Mouse (Mus musculus) MEL (cell line): ENCODE measurements around the gene Itgb3bp. TPM values are rescaled to one million over a fixed set of nuclear protein-coding genes. Genes with fewer than 3 reads are reported as not detected.

ENCODE experiments used
- DNase-seq: peaks from one replicate; pipeline ENCODE4 v3.0.0; 2011; ENCODE audit warnings: low read depth, low spot score
- H3K27ac ChIP-seq: 2 replicates; pipeline ENCODE4 v1.5.1; 2012; ENCODE audit warnings: low read depth, mild to moderate bottlenecking, control low read depth, low read length, moderate library complexity; ENCODE audit not compliant: control insufficient read depth
- H3K27me3 ChIP-seq, 2 experiments: fragments of 150-350 bp in 1 of 2; sonication (generic) in 1 of 2; 2 replicates each; pipeline ENCODE4 v1.6.1; 2012; ENCODE audit warnings: low read length in 2 of 2, mild to moderate bottlenecking in 2 of 2, improper control_type of control experiment in 1 of 2, moderate library complexity in 1 of 2; ENCODE audit not compliant: insufficient read depth in 2 of 2, control insufficient read depth in 1 of 2
- H3K36me3 ChIP-seq, 2 experiments: 2 replicates each; pipeline ENCODE4 v1.6.1; 2012 to 2014; ENCODE audit warnings: low read length in 2 of 2, improper control_type of control experiment in 1 of 2, inconsistent platforms in 1 of 2, mild to moderate bottlenecking in 1 of 2; ENCODE audit not compliant: insufficient read depth in 2 of 2, control insufficient read depth in 1 of 2
- H3K4me1 ChIP-seq, 2 experiments: fragments of 150-350 bp in 1 of 2; sonication (generic) in 1 of 2; 2 replicates each; pipeline ENCODE4 v1.6.1; 2012; ENCODE audit warnings: low read length in 2 of 2, improper control_type of control experiment in 1 of 2, mild to moderate bottlenecking in 1 of 2; ENCODE audit not compliant: insufficient read depth in 2 of 2, control insufficient read depth in 1 of 2
- H3K4me3 ChIP-seq, 2 experiments: fragments of 150-350 bp in 1 of 2; sonication (generic) in 1 of 2; 2 replicates each; pipeline ENCODE4 v1.5.1; 2012; ENCODE audit warnings: low read depth in 2 of 2, low read length in 2 of 2, mild to moderate bottlenecking in 2 of 2, moderate library complexity in 2 of 2, control low read depth in 1 of 2, improper control_type of control experiment in 1 of 2; ENCODE audit not compliant: control insufficient read depth in 1 of 2, insufficient read depth in 1 of 2
- H3K79me2 ChIP-seq: 2 replicates; pipeline ENCODE4 v1.6.1; 2012; ENCODE audit warnings: mild to moderate bottlenecking, low read length, moderate library complexity; ENCODE audit not compliant: control insufficient read depth, poor library complexity, insufficient read depth
- H3K9ac ChIP-seq: 2 replicates; pipeline ENCODE4 v1.6.1; 2012; ENCODE audit warnings: low read depth, mild to moderate bottlenecking, control low read depth, low read length, moderate library complexity; ENCODE audit not compliant: control insufficient read depth, poor library complexity, severe bottlenecking
- H3K9me3 ChIP-seq: fragments of 150-350 bp; sonication (generic); replicated peaks from 2 replicates; pipeline ENCODE4 v1.6.1; 2012; ENCODE audit warnings: mild to moderate bottlenecking, low read length, improper control_type of control experiment, moderate library complexity; ENCODE audit not compliant: insufficient read depth
- CHD1 ChIP-seq: IDR thresholded peaks from 2 replicates; pipeline ENCODE4 v1.6.1; 2012; ENCODE audit warnings: low read depth, mild to moderate bottlenecking, inconsistent platforms, low read length, improper control_type of control experiment
- CTCF ChIP-seq, 3 experiments: IDR thresholded peaks in 2 of 3; conservative IDR thresholded peaks in 1 of 3; 2 replicates each; pipeline ENCODE4 v1.5.1; 2011 to 2012; ENCODE audit warnings: low read length in 3 of 3, low read depth in 2 of 3, mild to moderate bottlenecking in 2 of 3, improper control_type of control experiment in 1 of 3, inconsistent platforms in 1 of 3, mixed read lengths in 1 of 3, moderate library complexity in 1 of 3; ENCODE audit not compliant: control insufficient read depth in 1 of 3, insufficient read depth in 1 of 3, poor library complexity in 1 of 3, severe bottlenecking in 1 of 3
- E2F4 ChIP-seq: IDR thresholded peaks from 2 replicates; pipeline ENCODE4 v1.6.1; 2011; ENCODE audit warnings: low read depth, low read length, improper control_type of control experiment, borderline replicate concordance
- ELF1 ChIP-seq: IDR thresholded peaks from 2 replicates; pipeline ENCODE4 v1.6.1; 2014; ENCODE audit warnings: low read depth, mild to moderate bottlenecking, inconsistent platforms, low read length, improper control_type of control experiment, moderate library complexity
- EP300 ChIP-seq, 2 experiments: IDR thresholded peaks; 2 replicates each; pipeline ENCODE4 v1.6.1; 2011; ENCODE audit warnings: improper control_type of control experiment in 2 of 2, low read length in 2 of 2, low read depth in 1 of 2, mild to moderate bottlenecking in 1 of 2
- GABPA ChIP-seq: IDR thresholded peaks from 2 replicates; pipeline ENCODE4 v1.6.1; 2012; ENCODE audit warnings: low read depth, mild to moderate bottlenecking, inconsistent platforms, low read length, improper control_type of control experiment, moderate library complexity
- HCFC1 ChIP-seq: IDR thresholded peaks from 2 replicates; pipeline ENCODE4 v1.6.1; 2012; ENCODE audit warnings: low read depth, mild to moderate bottlenecking, inconsistent platforms, low read length, improper control_type of control experiment, moderate library complexity
- JUND ChIP-seq: IDR thresholded peaks from 2 replicates; pipeline ENCODE4 v1.6.1; 2011; ENCODE audit warnings: low read depth, mild to moderate bottlenecking, improper control_type of control experiment, low read length
- KAT2A ChIP-seq: conservative IDR thresholded peaks from 2 replicates; pipeline ENCODE4 v1.6.1; 2012; ENCODE audit warnings: low read depth, low read length, improper control_type of control experiment, inconsistent platforms
- MAFK ChIP-seq: IDR thresholded peaks from 2 replicates; pipeline ENCODE4 v1.6.1; 2011; ENCODE audit warnings: low read depth, mild to moderate bottlenecking, low read length, improper control_type of control experiment, borderline replicate concordance
- MAX ChIP-seq: IDR thresholded peaks from 2 replicates; pipeline ENCODE4 v1.6.1; 2011; ENCODE audit warnings: low read length, improper control_type of control experiment
- MEF2A ChIP-seq: IDR thresholded peaks from 2 replicates; pipeline ENCODE4 v1.6.1; 2014; ENCODE audit warnings: low read depth, mild to moderate bottlenecking, inconsistent platforms, low read length, improper control_type of control experiment; ENCODE audit not compliant: poor library complexity, insufficient replicate concordance, severe bottlenecking; ENCODE audit errors: extremely low read depth
- MXI1 ChIP-seq: IDR thresholded peaks from 2 replicates; pipeline ENCODE4 v1.6.1; 2011; ENCODE audit warnings: mild to moderate bottlenecking, low read depth, low read length, improper control_type of control experiment
- MYB ChIP-seq: IDR thresholded peaks from 2 replicates; pipeline ENCODE4 v1.6.1; 2011; ENCODE audit warnings: mild to moderate bottlenecking, low read depth, low read length, improper control_type of control experiment
- NELFE ChIP-seq: IDR thresholded peaks from 2 replicates; pipeline ENCODE4 v1.6.1; 2011; ENCODE audit warnings: low read depth, low read length, improper control_type of control experiment
- POLR2A ChIP-seq, 2 experiments: IDR thresholded peaks; 2 replicates each; pipeline ENCODE4 v1.6.1; 2011 to 2012; ENCODE audit warnings: low read length in 2 of 2, mild to moderate bottlenecking in 2 of 2, control low read depth in 1 of 2, improper control_type of control experiment in 1 of 2, low read depth in 1 of 2, moderate library complexity in 1 of 2; ENCODE audit not compliant: control insufficient read depth in 1 of 2, insufficient read depth in 1 of 2, poor library complexity in 1 of 2
- RAD21 ChIP-seq: IDR thresholded peaks from 2 replicates; pipeline ENCODE4 v1.6.1; 2011; ENCODE audit warnings: mild to moderate bottlenecking, low read depth, low read length, improper control_type of control experiment
- RCOR1 ChIP-seq: IDR thresholded peaks from 2 replicates; pipeline ENCODE4 v1.6.1; 2012; ENCODE audit warnings: low read depth, mild to moderate bottlenecking, inconsistent platforms, low read length, improper control_type of control experiment
- SIN3A ChIP-seq: IDR thresholded peaks from 2 replicates; pipeline ENCODE4 v1.6.1; 2012; ENCODE audit warnings: low read length, improper control_type of control experiment, inconsistent platforms
- TBP ChIP-seq: IDR thresholded peaks from 2 replicates; pipeline ENCODE4 v1.8.0; 2011; ENCODE audit warnings: low read depth, low read length, improper control_type of control experiment
- TCF12 ChIP-seq: IDR thresholded peaks from 2 replicates; pipeline ENCODE4 v1.6.1; 2014; ENCODE audit warnings: low read depth, mild to moderate bottlenecking, inconsistent platforms, low read length, improper control_type of control experiment, moderate library complexity
- UBTF ChIP-seq: IDR thresholded peaks from 2 replicates; pipeline ENCODE4 v1.6.1; 2012; ENCODE audit warnings: low read depth, mild to moderate bottlenecking, inconsistent platforms, low read length, improper control_type of control experiment, moderate library complexity, borderline replicate concordance; ENCODE audit not compliant: insufficient read depth
- USF1 ChIP-seq: IDR thresholded peaks from 2 replicates; pipeline ENCODE4 v1.6.1; 2014; ENCODE audit warnings: low read depth, mild to moderate bottlenecking, inconsistent platforms, low read length, improper control_type of control experiment, moderate library complexity
- ZC3H11A ChIP-seq: IDR thresholded peaks from 2 replicates; pipeline ENCODE4 v1.6.1; 2012; ENCODE audit warnings: low read depth, mild to moderate bottlenecking, inconsistent platforms, low read length, improper control_type of control experiment
- ZKSCAN1 ChIP-seq: IDR thresholded peaks from 2 replicates; pipeline ENCODE4 v1.6.1; 2012; ENCODE audit warnings: low read depth, mild to moderate bottlenecking, inconsistent platforms, low read length, improper control_type of control experiment, moderate library complexity
- ZNF384 ChIP-seq: IDR thresholded peaks from 2 replicates; pipeline ENCODE4 v1.6.1; 2012; ENCODE audit warnings: low read depth, mild to moderate bottlenecking, inconsistent platforms, low read length, improper control_type of control experiment
- polyA plus RNA-seq, 2 experiments: library from polyadenylated mRNA; stranded (reverse) in 1 of 2; unstranded in 1 of 2; fragments of >175 nt in 1 of 2; fragments of >200 nt in 1 of 2; gene quantifications; 2 replicates each; pipeline versions ENCODE4 v1.2.1 to v1.2.4; 2012; ENCODE audit warnings: low replicate concordance in 2 of 2, low read depth in 1 of 2; ENCODE audit not compliant: insufficient read length in 2 of 2, insufficient read depth in 1 of 2, missing spikeins in 1 of 2
- total RNA-seq: library from RNA; depleted of rRNA; stranded (reverse); fragments of 300-350 nt; gene quantifications from 2 replicates; pipeline ENCODE4 v1.2.3, GENCODE M21; 2012

Gene Itgb3bp
- total and polyA plus RNA-seq, 3 experiments, result 5.5 to 6.5 TPM; not detected in 1

DNA sequence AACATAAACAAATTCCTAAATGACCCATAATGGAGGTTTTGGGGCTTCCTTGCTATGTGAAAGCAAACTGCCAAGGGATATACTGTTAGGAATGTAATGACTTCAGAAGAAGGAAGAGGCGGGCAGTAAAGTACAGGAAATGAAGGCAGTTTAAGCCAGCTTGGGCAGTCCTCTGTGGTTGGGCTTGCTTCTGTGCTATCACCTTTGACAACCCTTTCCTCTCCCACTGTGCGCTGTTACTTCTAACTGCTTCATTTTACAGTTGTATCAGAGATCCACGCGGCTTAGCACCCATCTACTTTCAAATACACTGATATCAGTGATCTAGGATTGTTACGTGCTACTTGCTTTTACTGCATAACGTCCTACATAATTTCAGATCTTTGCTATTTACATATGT lies 137.2 kb downstream of the Itgb3bp start:
- no peaks in the 10 kb centered on the region for H3K79me2 ChIP-seq
- H3K9me3 ChIP-seq, result no peaks in the 10 kb centered on the region
- no peak for DNase-seq
- H3K9ac ChIP-seq, result no peak overlapping the region
- H3K27ac ChIP-seq, result no peak overlapping the region
- no peaks in the 10 kb centered on the region for H3K27me3 ChIP-seq
- no peak overlapping the region for H3K4me3 ChIP-seq
- H3K36me3 ChIP-seq, result no peaks in the 10 kb centered on the region; a peak in 1 of 4 replicates
- TF ChIP-seq MXI1 (no peak), MYB (no peak), POLR2A (IDR thresholded peaks at IDR 0.05; ENCODE audit: control insufficient read depth in 1 of 2, insufficient read depth in 1 of 2, low read depth in 1 of 2, low read length in 2 of 2, poor library complexity in 1 of 2) (no peak), E2F4 (no peak), CHD1 (no peak), MEF2A (no peak), EP300 (IDR thresholded peaks at IDR 0.05; ENCODE audit: low read depth in 1 of 2, low read length in 2 of 2) (no peak), SIN3A (no peak), ZKSCAN1 (no peak), TBP (no peak), RAD21 (no peak), ELF1 (no peak), RCOR1 (no peak), NELFE (no peak), ZC3H11A (no peak), GABPA (no peak)
- no peaks in the 10 kb centered on the region for H3K4me1 ChIP-seq

DNA sequence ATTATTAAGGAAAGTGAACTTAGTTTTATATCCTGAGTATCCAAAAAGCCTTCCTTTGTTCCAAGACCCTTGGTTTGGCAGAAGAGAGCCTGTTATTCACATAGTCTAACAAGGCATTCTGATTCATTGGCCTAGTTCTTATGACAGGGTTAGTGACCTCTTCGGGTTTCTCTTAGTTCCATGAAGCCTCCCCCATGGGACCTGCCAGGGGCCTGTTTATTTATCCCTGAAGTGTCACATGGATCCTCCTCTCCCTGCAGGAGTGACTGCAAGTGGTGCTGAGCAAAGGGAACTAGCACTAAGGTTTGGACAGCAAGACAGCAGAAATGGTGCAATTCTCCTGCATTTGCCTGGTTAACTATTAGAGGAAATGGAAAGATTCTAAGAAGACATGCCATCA lies 156.6 kb downstream of the Itgb3bp start:
- H3K27ac ChIP-seq, result no peak overlapping the region
- no peaks in the 10 kb centered on the region for H3K9me3 ChIP-seq
- no peaks in the 10 kb centered on the region for H3K27me3 ChIP-seq
- H3K4me1 ChIP-seq, result no peaks in the 10 kb centered on the region
- no peaks in the 10 kb centered on the region for H3K79me2 ChIP-seq
- H3K9ac ChIP-seq, result no peak overlapping the region
- TF ChIP-seq RAD21, result no peak
- no peak for TF ChIP-seq UBTF
- no peak for TF ChIP-seq NELFE
- no peak for TF ChIP-seq POLR2A (IDR thresholded peaks at IDR 0.05; ENCODE audit: control insufficient read depth in 1 of 2, insufficient read depth in 1 of 2, low read depth in 1 of 2, low read length in 2 of 2, poor library complexity in 1 of 2)
- TF ChIP-seq USF1, result no peak
- no peak for TF ChIP-seq GABPA
- no peak for TF ChIP-seq CTCF (IDR thresholded peaks at IDR 0.05 in 2 of 3, conservative IDR thresholded peaks at IDR 0.05 in 1 of 3; ENCODE audit: control insufficient read depth in 1 of 3, insufficient read depth in 1 of 3, low read depth in 2 of 3, low read length in 3 of 3, poor library complexity in 1 of 3, severe bottlenecking in 1 of 3)
- TF ChIP-seq ZKSCAN1, result no peak
- TF ChIP-seq TCF12, result no peak
- TF ChIP-seq KAT2A, result no peak
- TF ChIP-seq MXI1, result no peak
- TF ChIP-seq MEF2A, result no peak
- no peak for TF ChIP-seq JUND
- no peak for TF ChIP-seq MAFK
- TF ChIP-seq HCFC1, result no peak
- TF ChIP-seq ZNF384, result no peak
- no peak for TF ChIP-seq MAX
- no peak overlapping the region for H3K4me3 ChIP-seq
- no peak for DNase-seq
- no peaks in the 10 kb centered on the region for H3K36me3 ChIP-seq
